Mouse (Mus musculus) liver, postnatal 0 days (tissue): ENCODE data around the gene Slc9a3.

Experiments used
- CTCF ChIP-seq: sonication (generic); IDR thresholded peaks from 2 replicates; pipeline ENCODE4 v1.5.1; 2016; ENCODE audit warnings: antibody characterized with exemption, low read depth
- EP300 ChIP-seq: IDR thresholded peaks from 2 replicates; pipeline ENCODE4 v1.6.1; 2016; ENCODE audit warnings: antibody characterized with exemption, low read depth, mild to moderate bottlenecking

DNA sequence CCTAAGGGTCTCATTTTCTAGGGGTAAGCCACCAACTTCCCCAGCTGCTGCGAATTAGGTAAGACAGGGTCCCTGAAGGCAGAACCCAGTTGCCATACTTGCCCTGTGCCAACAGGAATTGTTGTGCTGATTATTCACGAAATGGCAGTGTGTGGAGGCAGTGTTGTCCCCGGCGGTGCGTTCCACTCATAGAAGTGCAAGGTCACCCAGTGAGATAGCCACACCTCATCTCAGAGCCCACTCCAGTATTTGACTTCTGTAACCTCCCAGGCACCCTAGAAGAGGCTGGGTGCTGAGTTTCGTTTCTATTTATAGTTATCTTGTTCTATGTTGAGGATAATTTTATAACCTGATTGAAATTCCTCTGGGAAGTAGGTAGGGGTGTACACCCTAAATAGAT is 22.3 kb upstream of the Slc9a3 start:
- TF ChIP-seq CTCF (no peak), EP300 (no peak)
